Mouse (Mus musculus) kidney, postnatal 14 days (tissue): ENCODE measurements at regions not wholly inside any gene's neighbourhood (a gene's known extent, or its start where the extent isn't known, plus 50 kb on each side); places are given as distances from the start of the nearest gene placed in this dataset.

Source experiments
- DNase-seq: peaks from one replicate; pipeline ENCODE4 v3.0.0; 2022; ENCODE audit warnings: mixed read lengths

DNA sequence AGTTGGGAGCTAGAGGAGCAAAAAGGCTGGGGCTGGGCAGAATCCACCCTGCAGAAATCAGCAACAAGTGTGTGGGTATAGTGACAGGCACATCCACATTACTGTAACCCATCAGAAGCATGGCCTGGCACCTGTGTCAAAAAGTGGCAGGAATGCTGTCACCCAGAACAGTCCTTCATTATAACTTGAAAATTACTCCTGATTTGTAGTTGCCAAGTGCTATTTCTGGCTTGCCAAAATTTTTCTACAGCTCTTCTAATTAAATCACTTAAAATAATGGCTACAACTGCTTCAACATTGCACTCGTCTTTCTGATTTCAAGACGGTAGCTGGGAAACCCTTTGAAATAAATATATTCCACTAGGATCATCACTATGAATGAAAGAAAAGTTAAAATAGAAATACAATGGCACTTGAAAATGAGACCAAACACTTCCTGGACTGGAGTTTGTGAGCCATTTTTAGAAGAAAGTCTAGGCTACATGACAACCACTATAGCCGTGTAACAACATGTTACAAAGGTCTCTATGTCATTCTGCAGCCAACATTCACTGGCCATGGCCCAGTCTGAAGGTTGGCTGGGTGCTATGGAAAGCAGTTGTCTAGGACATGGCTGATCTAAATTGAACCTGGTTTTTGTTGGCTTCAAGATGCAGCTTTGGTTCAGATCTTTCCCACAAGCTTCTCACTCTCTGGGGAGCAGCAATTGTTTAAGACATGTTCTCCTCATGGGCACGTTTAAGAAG, 190.6 kb upstream of the Tapt1 start:
- DNase-seq, result no peak

DNA sequence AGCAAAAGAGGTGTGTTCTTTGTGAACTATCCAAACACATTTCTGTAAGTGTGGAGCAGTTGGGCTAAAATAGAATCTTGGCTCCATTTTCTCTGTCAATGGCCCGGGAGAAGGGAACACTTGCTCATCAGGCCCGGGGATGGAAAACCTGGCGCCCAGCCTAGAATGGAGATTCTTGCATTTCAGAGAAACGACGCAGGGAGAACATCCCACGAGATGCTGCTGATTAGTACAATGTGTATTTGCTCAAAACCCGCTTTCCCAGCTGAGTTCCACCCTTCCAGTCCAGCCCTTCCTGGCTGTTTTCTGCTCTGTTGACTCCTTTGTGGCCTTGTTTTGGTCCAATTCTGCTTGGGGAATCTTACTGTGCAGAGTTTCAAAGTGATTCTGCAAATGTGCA, 188.0 kb upstream of the Tapt1 start:
- peak; percentile 60 for DNase-seq

DNA sequence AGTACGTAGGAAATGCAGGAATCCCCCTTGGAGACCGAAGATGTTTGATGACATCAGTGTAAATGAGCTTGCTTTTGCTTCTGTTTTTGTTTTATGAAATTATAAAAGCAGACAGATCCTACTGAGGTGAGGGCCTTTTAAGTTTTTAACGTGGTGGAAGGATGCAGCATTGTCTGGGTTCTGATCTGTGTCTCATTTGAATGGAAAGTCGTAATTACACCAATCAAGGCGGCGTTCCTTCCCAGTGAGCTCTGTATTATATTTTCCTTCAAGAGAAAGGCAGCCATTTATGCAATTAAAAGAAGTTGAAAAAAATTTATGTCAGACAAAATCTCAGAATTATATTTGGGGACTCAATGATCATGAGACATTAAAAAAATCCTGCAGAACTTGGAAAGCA, 176.9 kb upstream of the Tapt1 start:
- no peak for DNase-seq

DNA sequence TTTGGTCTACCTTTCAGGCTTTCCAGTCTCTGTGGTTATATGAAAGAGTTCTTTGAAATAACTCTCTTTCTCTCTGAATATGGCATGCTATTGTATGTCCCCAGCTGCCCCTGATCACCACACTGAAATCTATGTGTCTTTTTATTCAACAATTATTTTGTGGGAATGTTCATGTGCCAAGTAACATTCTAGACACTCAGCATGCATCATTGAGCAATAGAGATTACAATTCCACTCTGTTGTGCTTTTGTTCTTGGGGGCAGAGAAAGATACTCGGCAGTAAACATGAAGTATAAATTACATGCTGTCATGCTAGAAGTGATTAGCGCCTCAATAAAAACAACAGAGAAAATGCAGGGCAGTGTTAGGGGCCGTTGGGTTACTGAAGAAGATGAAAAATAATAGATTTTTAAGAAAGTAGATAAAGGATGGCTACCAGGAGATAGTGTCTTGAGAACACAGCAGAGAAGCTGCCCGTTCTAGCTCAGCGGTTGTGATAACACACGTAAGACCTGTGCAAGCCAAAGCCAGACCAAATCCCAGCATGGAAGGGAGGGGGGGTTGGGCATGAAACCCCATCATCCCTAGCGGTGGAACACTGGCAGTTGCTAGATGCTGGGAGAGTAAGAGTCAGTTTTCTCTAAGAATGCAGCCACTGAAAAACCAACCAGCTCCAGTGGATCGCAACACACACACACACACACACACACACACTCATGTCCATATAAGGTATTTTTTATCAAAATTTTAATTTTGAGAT, 174.3 kb upstream of the Tapt1 start:
- no peak for DNase-seq

DNA sequence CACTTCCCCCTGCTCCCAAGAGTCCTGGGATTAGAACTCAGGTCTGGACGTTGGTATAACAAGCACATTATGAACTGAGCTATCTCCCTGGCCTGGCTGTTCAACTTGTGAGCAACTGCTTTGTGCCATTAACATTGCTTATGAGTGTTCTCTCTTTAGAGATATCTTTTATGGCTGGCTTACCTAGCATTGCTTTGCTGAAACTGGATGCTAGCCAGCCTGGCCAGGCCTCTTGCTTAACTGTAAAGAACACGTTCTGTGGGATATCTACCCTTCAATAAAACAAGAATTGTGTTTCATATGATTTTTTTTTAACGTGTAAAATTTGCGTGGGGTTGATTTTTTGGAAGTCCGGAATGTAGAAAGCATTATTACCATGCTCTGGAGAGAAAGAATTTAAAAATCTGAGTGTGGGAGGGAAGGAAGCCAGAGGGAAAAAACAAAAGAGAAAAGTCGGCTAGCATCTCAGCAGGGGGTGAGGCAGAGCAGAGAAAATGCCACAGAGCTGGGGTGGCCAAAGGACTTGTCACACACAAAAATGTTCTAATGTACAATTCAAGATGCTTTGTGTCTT, 160.9 kb upstream of the Tapt1 start:
- no peak for DNase-seq

DNA sequence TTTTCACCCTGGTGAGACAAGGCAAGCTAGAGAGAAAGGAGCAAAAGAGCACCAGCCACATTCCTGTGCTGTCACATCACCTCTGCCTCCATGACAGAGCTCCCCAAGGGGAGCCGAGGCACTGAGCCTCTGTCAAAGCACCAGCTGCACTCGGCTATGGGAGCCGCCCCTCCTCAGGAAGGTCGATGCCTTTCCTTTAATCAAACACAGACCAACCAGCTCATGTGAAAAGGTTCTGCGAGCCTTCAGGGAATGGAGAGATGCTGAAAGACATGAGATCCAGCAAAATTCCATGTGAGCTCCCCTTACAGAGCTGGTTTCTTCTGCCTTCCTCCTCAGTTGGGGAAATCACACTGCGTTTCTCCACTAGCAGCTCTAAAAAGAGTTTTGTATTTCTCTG, 159.8 kb upstream of the Tapt1 start:
- no peak for DNase-seq

DNA sequence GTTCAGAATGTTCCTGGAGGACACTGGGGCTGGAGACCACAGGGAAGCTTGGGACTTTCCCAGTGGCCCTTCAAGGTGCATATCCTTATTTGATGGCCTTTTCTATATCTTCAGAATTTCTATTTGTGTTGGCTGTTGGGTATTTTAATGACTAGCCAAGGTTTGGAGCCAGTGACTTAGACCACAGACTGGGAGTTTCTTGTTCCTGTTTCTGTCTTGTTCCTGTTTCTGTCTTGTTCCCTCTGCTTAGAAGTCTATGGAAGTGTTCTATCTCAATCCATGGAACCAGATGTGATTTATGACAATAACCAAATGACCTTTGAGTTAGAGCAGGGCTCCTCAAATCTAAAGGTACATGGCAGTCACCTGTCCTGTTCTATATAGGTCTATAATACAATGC, 156.6 kb upstream of the Tapt1 start:
- DNase-seq, result no peak

DNA sequence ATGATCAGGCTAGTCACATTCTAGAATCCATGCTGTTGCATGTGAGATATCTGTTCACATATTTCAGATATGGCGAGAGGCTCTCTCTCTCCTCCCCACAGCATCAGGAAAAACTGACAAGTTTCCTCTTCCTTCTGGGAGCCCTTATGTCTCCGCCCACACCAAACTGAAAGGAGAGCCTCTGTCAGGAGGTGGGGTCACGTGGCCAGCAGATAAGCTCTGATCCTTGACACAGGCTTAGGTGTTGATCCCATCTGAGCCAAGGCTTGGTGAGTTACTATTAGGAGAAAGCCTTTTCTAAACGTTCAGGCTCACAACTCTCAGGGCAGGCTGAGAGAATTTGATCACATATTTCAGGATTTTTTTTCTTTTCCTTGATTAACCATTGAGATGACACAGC, 143.6 kb upstream of the Tapt1 start:
- DNase-seq, result no peak

DNA sequence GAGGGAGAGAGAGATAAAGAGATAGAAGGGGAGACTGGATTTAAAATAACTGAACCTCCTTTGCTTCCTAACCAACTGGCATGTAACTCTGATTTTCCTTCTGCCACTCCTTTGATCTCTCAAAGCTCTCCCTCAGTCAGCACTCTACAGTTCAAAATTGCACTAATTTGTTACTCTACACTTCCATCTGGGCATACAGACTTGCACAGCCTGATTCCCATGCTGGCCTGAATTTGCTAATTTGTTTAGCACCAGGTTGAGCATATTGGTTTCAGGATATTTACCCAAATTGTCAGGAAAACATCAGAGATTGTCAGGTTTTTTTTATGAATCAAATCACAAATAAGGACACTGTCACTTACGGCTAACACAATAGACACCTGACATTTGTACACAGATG, 125.9 kb upstream of the Tapt1 start:
- no peak for DNase-seq

DNA sequence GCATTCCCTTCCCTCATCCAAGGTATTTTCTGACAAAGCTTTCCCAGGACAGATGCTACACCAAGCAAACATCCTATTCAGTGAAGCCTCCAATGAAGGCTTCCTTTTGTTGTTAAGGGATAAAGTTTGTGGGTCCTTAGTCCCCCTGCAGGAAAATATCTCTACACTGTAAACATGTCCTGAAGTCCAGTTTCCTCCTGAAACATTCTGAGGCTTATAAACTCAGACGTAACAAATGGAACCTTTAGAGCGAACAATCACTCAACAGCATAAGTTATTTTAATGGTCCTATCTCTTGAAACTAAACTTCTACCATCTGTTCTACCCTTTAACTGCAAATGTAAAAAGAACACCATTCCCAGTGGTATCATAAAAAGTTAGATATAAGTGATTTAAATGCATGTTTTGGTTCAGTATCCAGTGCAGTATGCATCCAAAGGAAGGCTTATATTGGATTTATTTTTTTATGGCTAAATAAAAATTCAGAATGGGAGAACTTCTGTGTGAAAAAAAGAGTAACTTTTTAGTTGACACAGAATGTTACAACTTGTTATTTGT, 115.1 kb upstream of the Tapt1 start:
- no peak for DNase-seq

DNA sequence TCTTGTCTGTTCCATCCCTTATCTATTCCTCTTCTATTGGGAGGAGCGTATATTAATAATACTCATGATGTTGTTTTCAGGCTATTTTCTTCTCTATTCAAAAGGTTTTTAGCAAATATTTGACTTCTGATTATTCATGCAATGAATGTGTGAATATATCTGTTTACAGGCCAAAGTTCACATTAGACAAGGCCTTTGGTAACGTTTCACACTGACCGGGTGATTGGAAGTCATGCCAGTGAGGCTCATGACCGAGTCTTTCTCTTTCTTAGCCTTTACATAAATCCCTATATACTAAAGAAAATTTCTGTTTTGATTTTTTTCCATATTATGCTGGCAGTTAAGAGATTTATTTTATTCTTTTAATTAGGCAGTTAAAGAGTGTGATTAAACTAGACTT, 112.2 kb upstream of the Tapt1 start:
- DNase-seq, result no peak

DNA sequence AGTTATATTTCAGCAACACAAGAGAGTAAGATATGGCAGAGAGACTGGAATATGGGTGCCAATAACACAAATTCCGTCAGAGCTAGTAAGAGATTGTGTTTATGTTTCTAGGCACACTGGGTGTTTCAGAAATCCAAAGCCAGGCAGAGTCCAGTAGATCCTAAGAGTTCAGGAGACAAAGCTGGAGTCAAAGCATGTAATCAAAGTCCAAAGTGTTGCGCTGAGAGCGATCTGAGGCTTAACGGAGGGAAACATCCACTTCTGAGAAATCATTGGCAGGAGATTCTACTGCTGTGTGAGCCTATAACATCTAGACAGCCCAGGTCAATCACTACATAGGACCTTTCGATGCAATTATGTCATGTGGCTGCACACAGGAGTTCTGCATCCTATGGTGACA, 109.3 kb upstream of the Tapt1 start:
- DNase-seq, result no peak

DNA sequence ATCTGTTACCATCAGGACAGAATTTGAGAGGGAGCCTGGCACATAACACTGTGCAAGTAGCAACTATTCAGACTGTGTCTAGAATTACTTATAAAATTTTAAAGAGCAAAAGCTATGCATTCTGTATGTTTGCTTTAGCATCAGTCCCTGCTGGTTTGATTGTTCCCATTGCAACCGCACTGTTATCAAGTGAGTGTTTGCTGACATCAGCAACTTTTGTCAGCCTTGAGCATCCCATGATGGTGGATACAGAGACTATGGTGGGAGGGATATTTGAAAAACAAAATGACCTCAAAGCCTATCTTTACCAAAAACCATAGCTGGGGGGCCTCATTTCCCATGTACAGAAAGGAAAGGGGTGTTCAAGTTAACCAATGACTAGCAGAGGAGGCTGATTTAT, 93.2 kb upstream of the Tapt1 start:
- no peak for DNase-seq

DNA sequence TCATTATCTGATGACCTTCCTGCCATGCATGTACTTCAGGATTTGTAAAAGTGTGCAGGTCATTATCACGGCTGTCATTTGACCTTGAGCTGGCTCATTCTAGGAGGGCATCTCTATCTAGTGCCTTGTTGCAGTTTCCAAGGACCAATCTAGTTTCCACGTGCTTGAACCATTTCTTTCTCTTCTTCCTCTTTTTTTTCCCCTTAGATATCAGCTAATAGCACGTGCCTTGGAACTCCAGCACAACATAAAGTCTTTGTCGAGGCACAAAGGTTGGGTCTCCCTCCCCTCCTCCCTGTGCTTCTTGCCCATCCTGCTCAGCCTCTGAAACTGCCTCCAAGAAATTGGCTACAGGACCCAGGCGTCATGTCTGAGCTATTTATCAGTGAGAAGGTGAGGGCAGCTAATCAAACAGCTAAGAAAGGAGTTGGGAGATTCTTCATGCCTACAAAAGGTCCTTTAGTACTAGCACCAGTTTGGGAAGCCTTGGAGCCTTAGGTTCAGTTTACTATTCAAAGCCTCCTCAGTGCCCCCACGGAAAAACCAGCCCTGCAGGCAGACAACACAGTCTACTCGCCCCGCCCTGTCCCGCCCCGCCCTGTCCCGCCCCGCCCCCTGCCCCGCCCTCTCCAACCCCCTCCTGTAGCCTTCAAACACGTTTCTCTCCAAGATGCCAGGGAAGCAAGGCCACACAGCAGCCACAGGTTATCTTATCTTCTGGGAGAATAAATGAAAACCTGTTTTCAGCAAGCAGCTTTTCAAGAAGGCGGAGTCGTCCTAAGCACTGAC, 80.5 kb upstream of the Tapt1 start:
- DNase-seq, result no peak

DNA sequence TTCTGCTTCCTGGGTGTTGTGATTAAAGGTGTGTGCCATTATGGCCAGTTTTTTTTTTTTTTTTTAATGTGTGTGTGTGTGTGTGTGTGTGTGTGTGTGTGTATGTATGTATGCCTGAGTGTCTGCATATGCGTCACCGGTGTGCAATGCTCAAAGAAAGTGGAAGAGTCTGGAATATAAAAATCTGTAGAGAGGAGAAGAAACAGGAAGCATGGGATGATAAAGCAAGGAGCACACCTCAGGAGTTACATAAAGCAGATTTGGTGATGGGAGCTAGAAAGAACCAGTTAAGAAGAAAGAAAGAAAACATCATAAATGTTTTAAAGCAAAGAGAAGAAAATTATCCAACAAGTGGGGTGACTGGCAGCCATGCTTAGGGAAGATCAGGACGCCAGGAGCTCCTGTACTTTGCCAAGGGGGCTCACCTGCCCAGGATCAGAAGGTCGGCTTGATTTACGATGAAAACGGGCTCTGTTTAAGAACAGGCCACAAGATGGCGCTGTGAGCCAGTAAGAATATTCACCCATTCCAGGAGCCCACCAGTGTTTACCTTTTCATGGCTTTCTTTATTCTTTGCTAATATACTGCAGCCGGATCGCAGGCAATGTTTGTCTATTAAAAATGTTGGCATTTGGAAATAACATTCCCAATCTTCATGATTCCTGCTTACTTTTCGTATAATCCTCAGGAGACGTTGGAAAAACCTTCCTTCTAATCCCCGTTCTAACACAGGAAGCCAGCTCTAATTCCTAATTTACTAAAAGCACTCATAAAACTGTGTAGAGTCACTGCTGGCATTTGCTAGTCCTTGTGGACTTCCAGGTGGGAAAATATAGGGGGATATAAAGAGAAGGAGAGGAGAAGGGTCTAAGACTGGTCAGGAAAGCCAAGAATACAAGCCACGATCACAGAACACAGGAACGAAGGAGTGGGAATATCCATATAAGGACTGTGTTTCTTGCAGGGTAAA, 77.7 kb upstream of the Tapt1 start:
- DNase-seq, result peak; percentile 76

DNA sequence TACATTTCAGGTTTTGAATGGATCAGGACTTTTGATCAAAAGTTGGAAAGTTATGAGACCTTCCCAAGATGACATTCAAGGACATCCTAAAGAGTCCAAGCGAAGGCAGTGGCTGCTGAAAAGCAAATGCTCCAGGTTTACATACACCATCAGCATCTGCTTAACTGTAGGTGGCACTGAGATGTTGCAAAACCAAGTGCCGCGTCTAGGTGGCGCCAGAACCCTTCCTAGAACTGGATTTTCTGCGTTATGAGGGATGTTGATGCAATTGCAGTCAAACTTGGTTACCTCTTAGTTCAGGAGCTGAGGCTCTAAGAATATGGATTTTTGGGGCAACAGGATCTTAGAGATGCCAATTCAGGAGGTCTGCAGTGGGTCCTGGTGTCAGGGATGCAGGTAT, 58.0 kb upstream of the Tapt1 start:
- DNase-seq, result peak; percentile 82
